Mouse (Mus musculus) frontal cortex, postnatal 10 days (tissue): ENCODE measurements at regions not wholly inside any gene's neighbourhood (a gene's known extent, or its start where the extent isn't known, plus 50 kb on each side); places are given as distances from the start of the nearest gene placed in this dataset.

Experiments used
- DNase-seq, 2 experiments: peaks; one replicate each; pipeline ENCODE4 v3.0.0; 2022; ENCODE audit warnings: low spot score in 2 of 2, mixed read lengths in 1 of 2

DNA sequence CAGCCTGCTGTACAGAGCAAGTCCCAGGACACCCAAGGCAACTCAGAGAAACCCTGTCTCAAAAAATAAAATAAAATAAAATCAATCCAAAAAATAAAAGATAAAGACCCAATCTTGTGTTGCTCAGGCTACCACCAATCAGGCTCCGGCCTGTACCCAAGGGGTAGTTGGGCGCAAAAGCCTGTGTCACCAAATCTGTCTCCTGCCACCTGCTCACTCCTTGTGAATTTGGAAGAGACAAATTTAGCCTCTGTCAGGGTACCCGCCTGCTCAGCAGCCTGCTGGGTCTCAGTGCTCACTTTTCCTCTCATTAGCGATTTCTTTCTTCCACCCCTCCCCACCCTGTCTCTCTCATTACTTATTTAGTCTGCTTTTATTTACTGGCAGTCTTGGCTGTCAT lies 54.6 kb downstream of the Sox4 start:
- no peak for DNase-seq

DNA sequence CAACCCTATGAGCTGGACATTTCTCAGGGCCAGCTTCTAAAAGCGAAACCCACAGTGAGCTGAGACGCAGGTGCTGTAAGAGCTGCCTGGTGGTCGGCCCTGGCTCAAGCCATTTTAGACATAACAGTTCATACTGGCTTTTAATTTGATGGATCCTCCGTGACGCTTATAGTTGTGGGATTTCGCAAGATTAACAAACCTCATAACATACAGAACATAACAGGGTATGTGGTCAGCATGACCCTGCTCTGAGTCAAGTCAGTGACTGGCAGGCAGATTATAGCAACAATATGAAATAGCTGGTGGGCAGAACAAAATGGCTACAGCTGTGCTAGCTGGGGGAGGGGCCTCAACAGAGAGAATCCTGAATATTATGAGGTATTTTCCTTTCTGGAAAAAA lies 60.6 kb downstream of the Sox4 start:
- no peak for DNase-seq

DNA sequence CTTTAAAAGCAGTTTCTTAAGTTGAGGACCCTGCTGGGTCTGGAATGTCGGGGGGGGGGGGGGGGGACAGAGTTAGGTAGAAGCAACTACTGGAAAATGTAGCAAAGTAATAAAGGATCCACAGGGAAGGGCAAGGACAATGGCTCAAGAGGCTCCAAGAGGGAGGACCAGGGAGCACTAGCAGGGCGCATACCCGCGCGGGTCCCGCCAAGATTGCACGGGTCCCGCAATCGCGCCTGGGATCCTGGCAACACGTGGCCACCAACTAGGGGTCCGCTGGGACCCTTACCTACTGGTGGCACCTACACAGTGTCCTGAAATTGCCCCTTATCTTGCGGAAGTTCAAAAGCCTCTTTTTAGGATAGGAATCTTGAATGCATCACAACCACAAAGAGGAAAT lies 66.4 kb downstream of the Sox4 start:
- DNase-seq, result no peak

DNA sequence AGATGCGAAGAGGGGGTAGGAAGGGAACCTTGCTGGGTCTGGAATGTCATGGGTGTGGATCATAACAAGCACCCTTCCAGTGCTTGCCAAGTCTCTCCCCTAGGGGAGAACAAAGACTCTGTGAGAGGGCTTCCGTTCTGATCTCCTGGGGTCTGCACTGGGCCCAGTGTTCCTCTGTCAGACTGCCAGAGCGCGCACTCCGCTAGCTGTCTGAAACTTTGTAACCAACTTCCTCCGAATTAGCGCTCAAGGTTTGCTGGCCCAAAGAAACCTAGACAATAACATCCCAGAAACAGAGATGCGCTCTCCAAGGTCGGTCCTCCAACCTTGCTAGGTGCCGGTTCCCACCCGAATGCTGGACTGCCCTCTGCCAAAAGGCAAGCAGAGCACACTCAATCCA lies 66.8 kb downstream of the Sox4 start:
- DNase-seq, result peak in 1 of 2 experiments; percentile 11

DNA sequence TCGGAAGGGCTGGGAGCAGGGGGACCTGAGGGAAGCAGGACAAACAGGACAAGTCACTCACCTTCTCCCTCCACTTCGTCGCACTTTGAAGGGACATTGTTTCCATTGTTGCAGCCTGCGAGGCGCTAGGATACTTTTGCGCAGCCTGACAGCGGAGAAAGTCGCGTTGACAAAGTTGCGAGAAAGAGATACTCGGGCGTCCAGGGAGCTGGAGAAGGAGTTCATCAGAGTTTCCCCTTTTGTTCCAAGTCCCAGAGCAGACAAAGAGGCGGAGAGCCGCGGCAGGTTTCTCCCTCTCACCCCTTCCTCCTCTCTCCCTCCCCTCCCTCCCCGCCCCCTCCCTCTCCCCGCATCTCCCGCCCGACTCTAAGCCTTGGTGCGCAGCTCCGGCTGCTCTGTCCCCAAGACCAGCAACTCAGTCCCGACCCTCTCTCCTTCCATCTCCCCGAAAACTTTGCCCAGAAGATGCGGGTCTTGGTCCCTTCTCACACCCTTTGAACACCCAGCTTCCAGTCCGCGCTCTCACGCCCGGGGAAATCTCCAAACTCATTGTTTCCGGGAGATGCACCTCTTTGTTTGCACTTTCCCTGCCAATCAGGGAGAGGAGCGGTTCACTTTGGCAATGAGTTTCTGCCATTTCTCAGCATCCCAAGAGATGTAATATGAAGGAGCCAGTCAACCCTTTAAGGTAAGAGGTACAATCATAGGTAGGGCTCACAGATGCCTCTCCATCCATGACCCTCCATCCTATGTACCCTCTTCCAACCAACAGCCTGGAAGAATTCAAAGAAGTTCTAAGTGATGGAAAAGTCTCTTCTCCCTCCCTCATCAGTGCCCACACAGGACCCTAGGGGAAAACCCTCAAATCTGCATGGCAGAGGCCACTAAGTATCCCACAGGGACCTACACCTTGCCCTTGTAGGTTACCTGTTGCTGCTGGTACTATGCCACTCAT lies 68.2 kb downstream of the Sox4 start:
- no peak for DNase-seq

DNA sequence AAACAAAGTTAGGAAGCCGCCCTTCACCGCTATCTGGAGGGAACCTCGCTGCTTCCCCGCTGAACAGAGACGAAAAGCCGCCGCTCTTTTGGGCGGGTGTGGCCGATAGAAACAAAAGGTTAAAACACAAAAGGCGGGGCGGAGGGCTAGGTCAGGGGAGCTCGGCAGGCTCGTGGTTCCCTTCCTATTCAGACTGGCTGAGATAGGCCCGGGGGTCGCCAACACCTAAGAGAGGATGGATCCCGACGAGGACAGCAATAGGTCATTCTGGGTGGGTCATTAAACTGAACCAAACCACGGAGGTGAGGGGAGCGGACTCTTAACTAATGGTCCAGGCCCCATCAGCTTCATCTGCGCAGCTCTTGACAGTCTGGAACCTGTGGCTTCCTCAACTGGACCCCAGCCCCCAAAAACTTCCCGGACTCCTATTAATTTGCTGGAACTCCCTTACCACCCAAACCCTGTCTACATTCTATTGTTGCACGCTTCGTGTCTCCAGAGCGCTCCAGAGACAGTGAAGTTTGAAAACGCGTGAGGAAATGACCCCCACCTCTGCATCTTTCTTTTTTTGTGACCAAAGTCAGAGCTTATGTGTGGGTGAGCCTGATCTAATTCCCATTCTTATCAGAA lies 69.2 kb downstream of the Sox4 start:
- no peak for DNase-seq

DNA sequence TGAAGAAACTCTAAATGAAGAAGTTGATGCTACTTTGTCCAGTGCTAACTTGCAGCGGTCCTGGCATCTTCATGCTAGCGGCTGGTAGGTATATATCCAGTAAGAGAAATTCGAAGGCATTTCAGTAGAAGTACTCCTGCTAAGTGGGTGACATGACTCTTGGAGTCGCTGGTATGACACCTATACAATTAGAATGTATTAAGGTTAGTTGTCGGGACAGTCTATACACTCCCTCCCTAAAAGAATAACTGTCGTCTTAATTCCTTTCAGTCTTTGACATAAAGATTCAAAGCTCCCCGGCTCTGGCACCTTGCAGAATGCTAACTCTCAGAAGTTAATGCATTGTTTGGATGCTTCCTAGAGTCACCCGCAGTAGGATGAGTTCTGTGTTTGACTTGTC lies 70.1 kb downstream of the Sox4 start:
- DNase-seq, result no peak

DNA sequence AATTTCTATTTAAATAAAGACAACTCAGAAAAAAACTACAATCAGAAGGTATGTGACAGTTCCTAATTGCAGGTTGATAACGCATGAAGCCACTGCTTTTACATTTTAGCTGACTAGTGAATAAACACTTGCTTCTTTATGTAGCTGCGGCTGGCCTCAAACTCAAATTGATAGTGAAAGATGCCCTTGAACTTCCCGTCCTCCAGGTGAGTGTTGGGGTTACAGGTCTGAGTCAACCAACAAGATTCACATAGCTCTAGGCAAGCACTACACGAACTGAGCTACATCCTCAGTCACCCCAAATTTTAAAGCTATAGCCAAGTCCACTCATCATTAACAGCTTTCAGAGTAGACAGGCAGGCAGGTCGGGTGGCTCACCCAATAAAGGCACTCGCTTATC lies 72.6 kb downstream of the Sox4 start:
- DNase-seq, result no peak

DNA sequence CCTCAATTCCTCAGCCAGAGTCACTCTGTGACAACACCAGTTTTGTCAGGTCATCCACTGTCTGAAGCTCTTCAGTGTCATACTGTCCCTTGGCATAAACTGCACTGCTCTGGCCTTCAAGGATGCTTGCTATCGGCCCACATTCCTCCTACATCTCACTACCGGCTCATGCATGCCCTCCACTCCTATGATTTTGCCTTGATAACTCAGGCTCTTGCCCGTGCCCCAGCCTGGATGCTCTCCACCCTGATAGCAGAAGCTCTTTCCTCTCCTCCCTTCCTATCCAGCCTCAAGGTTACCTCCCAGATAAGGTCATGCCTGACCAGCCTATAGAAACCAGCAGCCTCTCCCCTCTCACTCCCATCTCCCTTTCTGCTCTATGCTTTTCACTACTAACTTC lies 74.8 kb downstream of the Sox4 start:
- DNase-seq, result no peak

DNA sequence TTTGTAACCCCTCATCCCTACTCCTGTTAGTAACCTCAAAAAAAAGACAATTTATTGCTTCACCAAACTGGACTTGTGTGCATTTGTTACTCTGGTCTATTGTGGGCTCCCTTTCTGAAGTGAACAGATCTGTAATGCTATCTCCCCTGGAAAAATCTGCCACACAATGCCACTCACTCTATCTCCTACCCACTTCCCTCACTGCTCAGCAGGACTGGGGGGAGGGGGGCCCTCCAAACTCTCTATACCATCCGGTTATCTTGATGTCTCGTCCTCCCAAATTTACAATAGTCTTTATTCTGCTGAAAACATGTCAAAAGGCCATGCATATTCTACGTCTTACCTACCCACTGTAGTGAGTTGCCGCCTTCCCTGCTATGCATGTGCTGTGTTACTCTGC lies 76.7 kb downstream of the Sox4 start:
- DNase-seq, result no peak

DNA sequence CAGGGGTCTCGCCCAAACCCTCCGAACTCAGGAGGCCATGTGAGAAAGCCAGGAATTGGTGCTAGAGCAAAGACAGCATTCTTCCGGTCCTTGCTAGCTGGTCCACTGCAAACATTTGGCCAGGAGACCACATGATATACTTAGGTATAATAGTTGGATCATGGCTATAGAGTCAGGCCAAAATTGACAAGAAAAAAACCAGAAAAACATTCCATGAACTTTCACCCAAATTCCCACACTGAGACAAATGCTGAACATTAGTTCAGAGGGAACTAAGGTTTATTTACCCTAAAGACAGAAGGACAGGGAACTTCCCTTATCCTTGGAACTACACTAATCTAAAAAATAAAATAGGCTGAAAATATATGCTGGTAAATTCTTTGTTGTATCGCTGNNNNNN lies 82.8 kb downstream of the Sox4 start:
- DNase-seq, result no peak

DNA sequence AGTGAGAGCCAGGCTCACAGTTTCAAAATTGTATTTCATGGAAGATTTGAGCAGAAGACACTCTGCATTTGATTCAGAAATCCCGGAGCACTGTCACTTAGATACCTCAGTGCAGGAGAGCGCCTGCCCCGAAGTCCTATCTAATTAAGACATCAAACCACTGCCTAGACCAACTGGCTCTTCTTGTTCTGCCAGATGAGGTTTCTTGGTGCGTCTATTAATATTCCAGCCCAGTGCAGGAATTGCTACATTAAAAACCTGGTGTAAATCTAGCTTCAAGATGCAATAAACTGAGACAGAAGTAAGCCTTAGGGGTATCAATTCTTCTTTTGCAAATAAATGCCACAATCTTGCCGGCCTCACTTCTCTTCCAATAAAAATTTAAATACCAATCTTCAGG lies 86.3 kb downstream of the Sox4 start:
- DNase-seq, result no peak

DNA sequence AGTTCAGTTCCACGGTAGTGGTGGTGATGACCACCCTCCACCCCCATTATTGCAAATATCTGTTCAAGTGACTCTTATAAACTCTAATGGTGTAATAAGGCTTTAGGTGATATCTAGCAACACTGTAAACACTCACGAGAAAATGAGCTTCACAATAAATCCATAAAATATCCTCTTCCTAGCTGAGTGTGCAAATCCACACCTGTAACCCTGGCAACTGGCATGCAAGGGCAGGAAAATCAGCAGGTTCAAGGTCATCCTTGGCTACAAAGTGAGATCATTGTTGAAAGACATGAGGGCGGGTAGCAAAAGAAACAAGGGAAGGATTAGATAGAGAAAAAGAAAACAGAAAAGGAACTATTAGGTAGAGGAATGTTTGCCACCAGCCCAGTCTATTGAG lies 86.8 kb downstream of the Sox4 start:
- DNase-seq, result no peak

DNA sequence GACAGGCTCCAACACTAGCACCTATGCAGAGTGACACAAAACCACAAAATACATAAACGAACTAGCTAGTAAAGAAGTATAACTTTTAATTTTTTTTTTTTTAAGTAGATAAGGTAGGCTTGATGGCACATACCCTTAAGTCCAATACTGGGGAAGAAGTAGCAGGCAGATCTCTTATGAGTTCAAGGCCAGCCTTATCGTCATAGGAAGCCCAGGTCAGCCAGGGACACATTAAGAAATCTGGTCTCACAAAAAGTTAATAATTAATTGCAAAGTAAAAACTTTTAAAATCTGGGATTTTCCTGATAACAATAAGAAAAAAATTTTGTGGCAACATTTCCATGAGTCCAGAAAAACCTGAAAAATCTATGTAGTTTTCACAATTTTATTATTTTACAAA lies 92.9 kb downstream of the Sox4 start:
- DNase-seq, result no peak

DNA sequence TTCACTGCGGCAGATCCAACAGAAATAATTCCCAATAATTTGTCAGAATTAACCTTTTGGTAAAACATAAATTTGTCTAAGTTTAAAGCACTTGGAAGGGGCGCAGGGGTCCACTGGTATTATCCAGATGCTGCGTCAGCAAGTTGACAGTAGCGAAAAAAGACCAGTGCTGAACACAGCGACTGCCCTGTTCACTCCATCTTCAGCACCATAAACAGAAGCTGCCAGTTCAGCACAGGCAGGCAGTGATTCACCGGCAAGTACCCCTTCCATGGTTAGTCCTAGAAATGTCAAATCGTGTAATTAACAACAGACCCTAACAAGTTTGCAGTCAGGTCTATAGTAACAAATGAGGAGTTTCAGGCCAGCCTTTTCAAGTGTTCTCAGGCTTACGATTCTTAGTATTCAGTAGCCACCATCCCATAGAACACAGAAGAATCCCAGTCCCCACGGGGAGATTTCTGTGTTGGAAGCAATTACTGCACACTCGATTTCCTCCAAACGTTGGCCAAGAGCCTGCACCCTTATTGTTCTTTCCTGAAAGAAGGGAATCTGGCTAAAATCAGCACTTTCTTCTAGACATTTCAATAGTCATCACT lies 93.6 kb downstream of the Sox4 start:
- DNase-seq, result no peak

DNA sequence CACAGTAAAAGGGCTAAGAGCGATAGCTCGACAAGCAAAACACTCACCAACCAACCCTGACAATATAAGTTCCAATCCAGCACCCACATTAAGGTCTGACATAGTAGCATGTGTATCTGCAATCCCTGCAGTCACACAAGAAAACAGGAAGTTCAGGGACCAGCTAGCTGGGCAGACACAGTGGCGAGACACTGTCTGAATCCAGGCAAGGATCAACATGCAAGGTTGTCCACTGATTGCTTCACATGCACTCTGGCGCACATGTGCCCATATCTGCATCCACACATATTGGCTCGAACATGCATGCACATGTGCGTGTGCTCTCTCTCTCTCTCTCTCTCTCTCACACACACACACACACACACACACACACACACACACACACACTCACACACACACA lies 95.5 kb downstream of the Sox4 start:
- no peak for DNase-seq

DNA sequence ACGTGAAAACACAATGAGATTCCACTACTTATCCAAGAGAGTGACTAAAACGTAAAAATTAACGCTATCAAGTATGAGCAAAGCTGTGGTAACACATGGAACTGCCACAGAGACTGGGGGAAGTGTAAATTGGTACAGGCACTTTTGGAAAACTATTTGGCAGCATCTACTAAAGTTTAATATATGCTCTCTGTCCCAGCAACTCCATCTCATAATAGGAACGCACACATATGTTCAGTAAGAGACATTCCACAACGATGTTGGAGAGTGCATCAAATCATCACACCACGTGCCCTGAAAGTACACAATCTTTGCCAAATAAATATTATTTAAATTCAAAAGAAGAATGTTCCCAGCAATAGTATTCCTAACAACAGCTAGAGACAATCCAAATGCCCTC lies 96.3 kb downstream of the Sox4 start:
- no peak for DNase-seq

DNA sequence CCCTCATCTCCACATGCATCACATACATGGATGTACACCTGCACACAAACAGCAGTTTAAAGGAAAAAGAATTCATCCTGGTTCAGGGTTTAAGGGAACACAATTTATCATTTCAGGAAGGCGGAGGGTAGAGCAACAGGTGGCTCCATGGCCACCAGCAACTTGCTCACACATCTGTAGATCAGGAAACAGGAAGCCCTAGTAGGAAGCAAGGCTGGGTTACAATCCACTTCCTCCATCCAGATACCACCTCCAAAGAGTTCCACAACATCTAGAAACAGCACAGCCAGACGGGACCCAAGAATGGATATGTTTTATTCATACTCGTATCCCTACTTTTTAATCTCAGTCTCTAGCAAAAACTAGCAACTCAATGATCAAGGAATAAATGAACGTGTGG lies 97.0 kb downstream of the Sox4 start:
- DNase-seq, result no peak

DNA sequence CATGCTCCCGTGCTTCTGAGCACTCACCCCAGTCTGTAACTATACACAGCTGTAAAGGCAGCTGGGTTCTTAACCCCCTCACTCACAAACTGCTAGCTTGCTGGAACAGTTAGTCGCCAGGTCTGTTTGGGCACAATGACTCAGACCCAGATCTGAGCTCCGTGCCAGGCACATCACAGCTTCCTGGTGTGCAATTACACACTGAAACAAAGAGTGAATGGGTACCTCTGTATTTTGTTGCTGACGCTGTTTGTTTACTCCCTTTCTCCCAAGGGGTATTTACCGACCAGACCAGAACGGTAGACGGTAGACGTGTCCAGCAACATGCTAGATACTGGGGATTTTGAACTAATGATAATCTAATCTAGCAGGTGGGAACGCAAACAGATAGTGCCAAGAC lies 99.3 kb downstream of the Sox4 start:
- no peak for DNase-seq

DNA sequence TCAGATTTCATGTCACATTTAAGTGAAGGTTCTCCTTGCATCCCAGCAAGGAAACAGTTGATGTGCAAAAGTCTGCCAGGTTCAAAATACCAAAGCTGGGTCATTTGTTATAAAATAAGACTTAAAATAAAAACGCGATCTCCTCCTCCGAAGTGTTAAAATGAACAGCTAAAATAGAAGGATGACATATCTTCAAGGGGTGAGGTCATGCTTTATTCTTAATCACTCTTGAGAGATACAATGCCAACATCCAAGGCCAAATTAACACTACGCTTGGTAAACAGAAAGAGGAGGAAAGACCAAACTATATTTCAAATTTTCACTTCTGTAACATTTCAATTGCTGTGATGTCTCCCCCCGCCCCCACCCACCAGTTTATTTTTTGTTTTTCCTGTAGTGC lies 105.2 kb downstream of the Sox4 start:
- DNase-seq, result no peak

DNA sequence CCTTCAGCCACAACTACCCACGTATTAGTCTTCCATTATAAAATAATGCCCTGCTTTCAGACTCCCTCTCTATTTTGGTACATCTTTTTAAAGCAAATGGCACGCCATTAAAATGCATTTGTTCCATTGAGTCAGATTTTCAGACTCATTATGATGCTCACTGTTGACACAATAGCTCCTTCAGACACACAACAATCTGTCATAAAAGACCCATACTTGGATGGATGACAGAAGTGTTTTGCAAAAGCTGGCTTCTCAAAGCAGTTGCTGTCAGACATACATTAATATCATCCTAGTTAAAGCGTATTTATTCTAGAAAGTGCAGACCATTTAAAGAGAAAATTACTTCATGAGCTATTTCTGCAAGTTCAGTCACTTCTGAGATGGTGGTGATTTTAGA lies 106.0 kb downstream of the Sox4 start:
- DNase-seq, result no peak

DNA sequence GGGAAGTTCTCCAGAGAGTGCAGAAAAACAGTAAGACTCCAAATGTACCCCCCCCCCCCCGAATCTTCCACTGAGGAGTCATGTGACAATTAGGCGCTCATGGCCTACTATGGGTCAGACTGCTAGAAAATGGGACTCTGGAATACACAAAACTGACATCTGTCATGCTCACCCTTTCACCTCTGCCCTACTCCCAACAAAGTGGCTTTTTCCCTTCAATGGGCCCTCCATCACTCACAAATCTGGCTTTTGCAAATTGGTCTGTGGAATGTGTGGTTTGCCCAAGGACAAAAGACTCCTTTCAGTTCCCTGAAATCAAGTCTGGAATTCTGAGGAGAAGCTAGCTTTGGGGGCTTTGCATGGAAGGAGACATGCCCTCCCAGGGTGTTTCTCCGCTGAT lies 109.0 kb downstream of the Sox4 start:
- DNase-seq, result no peak

DNA sequence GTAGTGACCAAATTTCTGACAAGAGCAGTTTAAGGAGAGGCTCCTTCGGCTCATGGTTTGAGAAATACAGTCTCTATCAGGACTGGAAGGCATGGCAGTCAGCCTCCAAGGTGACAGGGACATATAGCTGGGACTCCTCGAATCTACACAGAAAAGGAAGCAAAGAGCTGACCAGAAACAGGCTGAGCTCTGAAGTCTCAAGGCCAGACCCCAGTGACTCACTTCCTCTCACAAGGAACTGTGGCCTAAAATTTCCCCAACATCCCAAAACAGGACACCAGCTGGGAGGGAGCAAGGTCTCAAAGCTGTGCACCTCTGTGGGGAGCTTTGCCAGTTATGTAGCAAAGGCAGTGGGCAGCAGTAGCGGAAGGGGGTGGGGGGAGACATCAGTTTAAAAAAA lies 110.7 kb downstream of the Sox4 start:
- no peak for DNase-seq
